Mouse (Mus musculus): Measurements from ENCODE around the gene Phf12. TPM values are rescaled to one million over a fixed set of nuclear protein-coding genes. Genes with fewer than 3 reads are reported as not detected.
A peak's percentile ranks its signal among the peaks of the same experiment; 100 is the strongest.
"Not testable (repeated sequence)": the region's sequence is repeated elsewhere in the genome, so short reads cannot be mapped to it uniquely, and the experiment has no call there.

The Phf12 gene
- total RNA-seq, 4 experiments from 2014 or later, result 24.8 to 27.5 (median 26.0) TPM

- peak; percentile 92 for DNase-seq (ENCODE audit: low spot score)
Observed at GRCm38 (mm10) chr11:78031947-78032808, 49.6 kb downstream of the Phf12 start, which contains the start of gene Dhrs13. Gene Dhrs13 (plus strand): TSS chr11:78032280.

- no peak for DNase-seq (ENCODE audit: low spot score)
Observed at GRCm38 (mm10) chr11:78032809-78033195, 50.2 kb downstream of the Phf12 start.

- no peak for DNase-seq (ENCODE audit: low spot score)
Observed at GRCm38 (mm10) chr11:78033931-78034617, 51.5 kb downstream of the Phf12 start.

GRCm38 (mm10) chr11:78036791-78037190, 54.2 kb downstream of the Phf12 start:
- DNase-seq (ENCODE audit: low spot score), result no peak

- peak; percentile 42 for DNase-seq (ENCODE audit: low spot score)
Observed at GRCm38 (mm10) chr11:78037831-78038752, 55.5 kb downstream of the Phf12 start, which contains the start of gene Flot2. Gene Flot2 (plus strand): TSS chr11:78037931.

- no peak for DNase-seq (ENCODE audit: low spot score)
Observed at GRCm38 (mm10) chr11:78040878-78041277, 58.3 kb downstream of the Phf12 start.

GRCm38 (mm10) chr11:78042290-78042870, 59.8 kb downstream of the Phf12 start:
- not testable (repeated sequence) for DNase-seq (ENCODE audit: low spot score)

- DNase-seq (ENCODE audit: low spot score), result peak; percentile 87
Observed at GRCm38 (mm10) chr11:78044758-78045251, 62.3 kb downstream of the Phf12 start.

- DNase-seq (ENCODE audit: low spot score), result not testable (repeated sequence)
Observed at GRCm38 (mm10) chr11:78048637-78049036, 66.1 kb downstream of the Phf12 start.

GRCm38 (mm10) chr11:78053078-78053477, 70.5 kb downstream of the Phf12 start:
- no peak for DNase-seq (ENCODE audit: low spot score)

- no peak for DNase-seq (ENCODE audit: low spot score)
Observed at GRCm38 (mm10) chr11:78056946-78057345, 74.4 kb downstream of the Phf12 start.

GRCm38 (mm10) chr11:78059833-78060757, 77.5 kb downstream of the Phf12 start:
- DNase-seq (ENCODE audit: low spot score), result peak; percentile 65

GRCm38 (mm10) chr11:78062563-78062962, 80.0 kb downstream of the Phf12 start:
- no peak for DNase-seq (ENCODE audit: low spot score)

GRCm38 (mm10) chr11:78065906-78066305, 83.4 kb downstream of the Phf12 start:
- DNase-seq (ENCODE audit: low spot score), result no peak

GRCm38 (mm10) chr11:78066641-78067040, 84.1 kb downstream of the Phf12 start:
- no peak for DNase-seq (ENCODE audit: low spot score)

- no peak for DNase-seq (ENCODE audit: low spot score)
Observed at GRCm38 (mm10) chr11:78067566-78067965, 85.0 kb downstream of the Phf12 start.

- DNase-seq (ENCODE audit: low spot score), result no peak
Observed at GRCm38 (mm10) chr11:78069130-78069529, 86.6 kb downstream of the Phf12 start.

- DNase-seq (ENCODE audit: low spot score), result no peak
Observed at GRCm38 (mm10) chr11:78069646-78070045, 87.1 kb downstream of the Phf12 start.

GRCm38 (mm10) chr11:78071938-78072337, 89.4 kb downstream of the Phf12 start:
- DNase-seq (ENCODE audit: low spot score), result no peak
